Mouse (Mus musculus) layer of hippocampus, adult 2 months (tissue): Measurements from ENCODE around the gene Rab26. TPM values are rescaled to one million over a fixed set of nuclear protein-coding genes. Genes with fewer than 3 reads are reported as not detected.

Experiments
- DNase-seq, 2 experiments: peaks; one replicate each; pipeline ENCODE4 v3.0.0; 2022; ENCODE audit warnings: low spot score in 2 of 2
- H3K27ac ChIP-seq: fragments of 200-600 bp; 2 replicates; pipeline ENCODE4 v1.8.1; 2022
- H3K4me3 ChIP-seq: fragments of 200-600 bp; 2 replicates; pipeline ENCODE4 v1.8.1; 2022; ENCODE audit warnings: mild to moderate bottlenecking
- CTCF ChIP-seq: fragments of 200-600 bp; conservative IDR thresholded peaks from 2 replicates; pipeline ENCODE4 v1.8.1; 2022; ENCODE audit warnings: antibody characterized with exemption, mild to moderate bottlenecking, moderate library complexity
- total RNA-seq, 2 experiments: library from RNA; stranded (reverse); gene quantifications; 2 replicates each; pipeline ENCODE4 v1.2.3; 2021

Gene Rab26
- total RNA-seq, 2 experiments from 2014 or later: 78.2 to 82.2 TPM

DNA sequence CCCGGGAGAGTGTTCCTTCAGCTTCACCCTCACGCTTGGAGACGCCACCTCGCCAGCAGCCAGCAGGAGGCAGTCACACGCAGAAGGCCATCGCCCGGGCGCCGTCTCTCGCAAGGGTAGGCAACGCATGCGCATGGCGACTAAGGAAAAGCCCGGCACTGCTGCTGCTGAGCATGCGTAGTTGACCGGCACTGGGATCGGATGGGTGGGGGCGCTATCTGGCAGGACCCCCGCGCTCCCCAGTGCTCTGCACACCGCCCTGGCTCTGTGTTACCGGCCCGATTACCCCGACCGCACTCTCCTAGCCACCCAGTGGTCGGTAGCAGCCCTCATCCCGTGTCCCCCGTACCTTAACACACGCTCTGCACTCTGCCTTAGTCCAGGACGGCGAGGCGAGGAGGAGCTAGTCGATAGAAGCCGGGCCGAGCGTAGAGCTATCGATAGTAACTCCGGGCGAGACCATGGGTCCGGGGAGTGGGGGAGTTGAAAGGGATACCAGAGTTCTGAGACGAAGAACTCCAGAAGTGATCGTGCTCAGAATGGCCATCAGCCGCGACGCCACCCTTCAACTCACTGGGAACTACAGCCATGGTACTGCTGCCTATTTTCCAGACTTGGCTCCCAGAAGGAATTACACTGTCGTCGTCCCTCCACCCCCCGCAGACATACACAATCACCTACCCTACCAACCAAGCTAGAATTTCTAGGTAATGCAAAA, 55.2 kb downstream of the Rab26 start, which contains the start of gene Mlst8:
TSS of gene Mlst8 (minus strand) at position 416 of the 718 bp plus-strand sequence.
- DNase-seq: peak; percentile 96 to 99
- Histone ChIP-seq H3K4me3 (peak within 1 kb of the TSS; percentile 68), H3K27ac (peak within 1 kb of the TSS; percentile 99)
- peak; percentile 89 for TF ChIP-seq CTCF

DNA sequence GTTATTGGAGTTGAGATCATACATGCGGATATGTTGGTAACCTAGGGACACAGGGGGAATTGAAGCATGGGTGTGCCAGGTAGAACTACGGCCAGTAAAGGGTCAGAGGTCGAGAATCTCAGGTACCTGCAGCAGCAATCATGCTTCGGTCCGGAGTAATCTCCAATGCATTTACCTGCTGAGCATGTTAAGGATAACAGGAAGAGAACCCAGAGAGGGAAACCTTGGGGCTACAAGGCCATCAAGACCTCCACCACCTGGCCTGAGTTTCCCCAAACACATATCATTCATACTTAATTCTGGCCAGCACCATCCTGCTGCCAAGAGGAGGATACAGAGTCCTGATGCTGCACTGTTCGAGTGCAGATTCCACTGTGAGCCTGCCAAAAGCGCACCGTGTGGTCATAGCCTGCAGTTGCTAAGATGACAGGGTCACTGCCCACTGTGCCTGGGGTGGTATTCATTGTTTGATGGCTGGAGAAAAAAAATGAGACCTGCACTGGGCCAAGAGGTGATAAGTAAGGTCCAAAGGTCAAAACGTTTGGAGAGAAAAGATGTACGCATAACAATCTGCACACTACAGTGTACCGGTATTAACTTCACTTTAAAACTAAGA, 55.9 kb downstream of the Rab26 start:
- peak overlapping the region; percentile 68 for H3K4me3 ChIP-seq
- H3K27ac ChIP-seq: peak overlapping the region; percentile 99
- DNase-seq: no peak
- no peak for TF ChIP-seq CTCF

Other genes with a start within 250 kb of the Rab26 start
- 1 to 10 TPM in 1 of 2 experiments, under 1 TPM in 1; 0.69 to 1.2 TPM for gene Abca17, start 183.1 kb downstream of the Rab26 start, total RNA-seq
- 10 to 100 TPM; 64.6 to 66.9 TPM for gene Abca3, start 182.3 kb downstream of the Rab26 start, total RNA-seq
- gene Rnps1, start 119.6 kb downstream of the Rab26 start, total RNA-seq: 100 to 1,000 TPM; 127 to 134 TPM
- gene Eci1, start 107.6 kb downstream of the Rab26 start, total RNA-seq: 10 to 100 TPM; 30.7 to 35.5 TPM
- 10 to 100 TPM in 1 of 2 experiments, 1 to 10 TPM in 1; 5.4 to 10.7 TPM for gene Dnase1l2, start 91.1 kb downstream of the Rab26 start, total RNA-seq
- 10 to 100 TPM; 34.0 to 39.4 TPM for gene E4f1, start 63.9 kb downstream of the Rab26 start, total RNA-seq
- gene Pgp, start 63.8 kb downstream of the Rab26 start, total RNA-seq: 10 to 100 TPM; 58.2 to 62.7 TPM
- 1 to 10 TPM; 2.0 to 2.3 TPM for gene Bricd5, start 60.3 kb downstream of the Rab26 start, total RNA-seq
- gene Mlst8, start 55.1 kb downstream of the Rab26 start, total RNA-seq: 10 to 100 TPM; 36.0 to 44.9 TPM
- gene Caskin1, start 45.6 kb downstream of the Rab26 start, total RNA-seq: 100 to 1,000 TPM; 153 to 158 TPM
- gene Traf7, start 6.3 kb downstream of the Rab26 start, total RNA-seq: 10 to 100 TPM; 87.9 to 95.5 TPM
- gene Pkd1, start 15.6 kb upstream of the Rab26 start, total RNA-seq: 10 to 100 TPM; 87.0 to 93.3 TPM
- 100 to 1,000 TPM; 192 to 223 TPM for gene Tsc2, start 98.4 kb upstream of the Rab26 start, total RNA-seq
- gene Nthl1, start 98.5 kb upstream of the Rab26 start, total RNA-seq: 1 to 10 TPM; 6.2 to 6.8 TPM
- 10 to 100 TPM; 41.9 to 44.1 TPM for gene Slc9a3r2, start 116.1 kb upstream of the Rab26 start, total RNA-seq
- gene Npw, start 124.2 kb upstream of the Rab26 start, total RNA-seq: 1 to 10 TPM; 2.0 to 2.3 TPM
- gene Zfp598, start 135.5 kb upstream of the Rab26 start, total RNA-seq: 10 to 100 TPM; 36.6 to 43.9 TPM
- gene Syngr3, start 155.7 kb upstream of the Rab26 start, total RNA-seq: 100 to 1,000 TPM; 146 to 155 TPM
- gene Gfer, start 161.9 kb upstream of the Rab26 start, total RNA-seq: 10 to 100 TPM; 22.3 to 22.4 TPM
- gene Noxo1, start 162.0 kb upstream of the Rab26 start, total RNA-seq: 1 to 10 TPM; 3.3 to 3.4 TPM
- 10 to 100 TPM; 30.9 to 32.8 TPM for gene Tbl3, start 173.4 kb upstream of the Rab26 start, total RNA-seq
- under 1 TPM in 1 of 2 experiments, not detected in 1; 0.56 TPM for gene Rnf151, start 183.9 kb upstream of the Rab26 start, total RNA-seq
- gene Rps2, start 183.9 kb upstream of the Rab26 start, total RNA-seq: 100 to 1,000 TPM; 302 to 315 TPM
- 100 to 1,000 TPM; 210 to 227 TPM for gene Ndufb10, start 190.3 kb upstream of the Rab26 start, total RNA-seq
- gene Rpl3l, start 193.6 kb upstream of the Rab26 start, total RNA-seq: under 1 TPM; 0.38 to 0.61 TPM
- 10 to 100 TPM; 32.0 to 40.8 TPM for gene Msrb1, start 202.4 kb upstream of the Rab26 start, total RNA-seq
- gene Hs3st6, start 218.8 kb upstream of the Rab26 start, total RNA-seq: not detected